Mouse (Mus musculus) stomach, postnatal 0 days (tissue): ENCODE results near the gene Lipt2.

Experiments used
- CTCF ChIP-seq: IDR thresholded peaks from 2 replicates; pipeline ENCODE4 v1.5.1; 2016; ENCODE audit warnings: antibody characterized with exemption, low read depth, mild to moderate bottlenecking, moderate library complexity
- EP300 ChIP-seq: optimal IDR thresholded peaks from 2 replicates; pipeline ENCODE3; 2016; ENCODE audit warnings: antibody characterized with exemption

GRCm38 (mm10) chr7:100178891-100179233 is 19.8 kb downstream of the Lipt2 start:
- TF ChIP-seq CTCF (no peak), EP300 (no peak)
